Mouse (Mus musculus) cerebral cortex, adult 2 months (tissue): ENCODE results near the gene Dcbld2.

Experiments used
- WGBS: fragments of 180-500 bp; shearing (Covaris S2); methylation state at CpG from one replicate; pipeline ENCODE4 v1.1.7; 2018; 5-methylcytosine and 5-hydroxymethylcytosine counted together

The Dcbld2 gene

DNA sequence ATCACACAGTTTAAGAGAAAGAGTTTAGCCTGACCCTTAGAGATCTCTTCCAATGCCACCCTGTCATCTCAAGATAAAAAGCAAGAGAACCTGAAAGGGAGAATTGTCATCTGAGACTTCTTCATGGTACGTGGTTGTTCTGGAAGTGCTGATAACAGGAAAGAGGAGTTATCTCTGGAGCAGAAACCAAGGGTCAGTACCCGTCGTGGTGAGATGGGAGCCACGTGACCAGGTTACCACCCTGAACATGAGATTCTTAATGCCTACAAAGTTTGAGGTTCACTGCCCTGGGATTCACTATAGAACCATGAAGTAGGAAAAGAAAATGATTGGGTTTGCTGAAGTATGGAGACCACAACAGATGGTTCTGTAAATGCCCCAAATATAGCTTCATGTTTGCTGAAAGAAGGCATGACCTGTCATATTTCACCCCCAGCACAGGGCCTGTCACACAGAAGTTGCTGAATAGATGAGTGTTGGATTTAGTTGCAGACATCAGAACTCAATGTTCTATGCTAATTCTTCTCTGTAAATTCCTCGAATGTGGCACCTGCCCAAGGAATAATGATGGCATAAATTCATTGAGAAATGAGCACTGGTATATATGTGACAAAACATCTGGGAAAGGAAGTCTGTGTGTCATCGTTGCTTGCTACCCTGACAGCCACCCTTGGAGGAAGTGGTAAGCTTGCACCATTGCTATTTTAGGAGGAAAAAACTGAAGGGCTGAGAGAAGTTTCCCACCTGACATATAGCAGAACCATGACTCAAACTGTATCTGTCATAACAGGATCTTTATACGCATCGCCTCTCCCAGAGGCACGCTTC lies 89.9 kb downstream of the Dcbld2 start:
- 65% methylated on average over 9 of the region's 9 CpGs for WGBS

DNA sequence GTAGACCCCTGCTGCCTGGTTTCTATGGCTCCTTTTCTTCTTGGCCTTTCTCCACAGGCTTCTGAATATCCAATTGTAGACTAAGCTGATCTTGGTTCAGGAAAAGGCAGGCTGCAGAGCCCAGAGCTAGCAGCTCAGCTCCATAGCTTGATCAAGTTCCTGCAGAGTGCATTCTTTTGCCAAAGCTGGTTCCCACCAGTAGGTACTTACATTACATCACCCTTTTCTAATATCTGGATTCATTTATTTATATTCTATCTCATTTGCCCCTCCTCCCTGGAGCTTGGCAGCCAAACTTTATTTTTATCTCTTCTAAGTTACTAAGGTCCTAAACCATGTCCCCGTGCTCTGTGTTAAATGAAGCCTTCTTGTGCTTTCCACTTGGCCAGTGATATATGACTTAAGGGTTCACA lies 90.9 kb downstream of the Dcbld2 start:
- 61% methylated on average over 1 of the region's 1 CpGs for WGBS

DNA sequence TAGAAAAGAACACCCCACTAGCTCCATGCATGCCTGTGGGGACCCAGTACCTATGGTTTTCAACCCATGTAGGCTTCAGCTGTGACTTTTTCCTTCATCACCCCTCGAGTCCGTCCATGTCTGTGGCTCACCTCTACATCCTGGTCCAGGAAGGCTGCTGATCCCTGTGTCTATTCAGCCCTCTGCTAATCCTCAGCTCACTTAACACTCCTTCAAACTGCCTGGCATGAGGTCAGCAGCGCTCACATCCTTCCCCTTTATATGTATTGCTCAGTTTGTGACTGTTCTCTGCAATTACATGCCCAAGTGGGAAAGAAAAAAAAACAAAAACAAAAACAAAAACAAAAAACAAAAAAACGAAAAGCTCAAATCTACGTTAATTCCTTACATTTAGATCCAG lies 91.4 kb downstream of the Dcbld2 start:
- WGBS: 77% methylated on average over 5 of the region's 5 CpGs

DNA sequence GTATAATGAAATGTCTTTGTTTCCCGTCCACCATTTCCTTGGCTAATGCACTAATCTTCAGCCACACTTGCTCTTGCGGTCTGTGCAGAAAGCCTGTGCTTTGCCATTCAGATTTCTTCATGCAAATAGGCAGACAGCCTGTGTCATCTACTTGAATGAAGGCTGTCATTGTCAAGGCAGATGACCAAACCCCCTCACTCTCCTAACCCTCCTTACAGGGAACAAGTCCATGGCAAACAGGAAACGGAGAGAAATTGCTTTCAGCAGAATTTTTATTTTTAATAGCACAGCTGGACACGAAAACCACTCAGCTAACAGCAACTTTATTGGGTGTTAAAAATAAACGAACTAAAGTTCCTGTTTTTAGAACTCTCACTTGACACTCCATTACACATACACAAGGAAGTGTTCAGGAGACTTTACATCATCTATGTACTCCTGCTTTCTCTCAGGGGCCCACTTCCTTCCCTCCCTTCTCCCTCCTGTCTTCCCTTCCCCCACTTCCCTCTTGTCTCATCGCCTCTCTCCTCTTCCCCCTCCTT lies 93.6 kb downstream of the Dcbld2 start:
- 45% methylated on average over 6 of the region's 6 CpGs for WGBS

DNA sequence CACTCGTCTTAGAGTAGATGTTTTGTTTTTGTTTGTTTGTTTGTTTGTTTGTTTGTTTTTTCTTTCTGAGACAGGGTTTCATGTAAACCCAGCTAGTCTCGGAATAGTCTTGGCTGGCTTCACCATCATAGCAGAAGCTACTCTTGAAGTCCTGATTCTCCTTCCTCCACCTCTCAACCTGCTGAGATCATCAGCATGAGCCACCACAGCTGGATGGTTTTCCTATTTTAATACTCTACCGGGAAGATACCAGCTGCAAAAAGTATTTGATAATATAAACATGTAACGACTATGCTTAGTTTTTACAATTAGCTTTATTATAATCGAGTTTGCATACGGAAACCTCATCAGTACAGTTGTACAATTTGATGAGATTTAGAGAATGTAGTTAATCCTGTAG lies 94.3 kb downstream of the Dcbld2 start:
- 66% methylated on average over 6 of the region's 6 CpGs for WGBS

DNA sequence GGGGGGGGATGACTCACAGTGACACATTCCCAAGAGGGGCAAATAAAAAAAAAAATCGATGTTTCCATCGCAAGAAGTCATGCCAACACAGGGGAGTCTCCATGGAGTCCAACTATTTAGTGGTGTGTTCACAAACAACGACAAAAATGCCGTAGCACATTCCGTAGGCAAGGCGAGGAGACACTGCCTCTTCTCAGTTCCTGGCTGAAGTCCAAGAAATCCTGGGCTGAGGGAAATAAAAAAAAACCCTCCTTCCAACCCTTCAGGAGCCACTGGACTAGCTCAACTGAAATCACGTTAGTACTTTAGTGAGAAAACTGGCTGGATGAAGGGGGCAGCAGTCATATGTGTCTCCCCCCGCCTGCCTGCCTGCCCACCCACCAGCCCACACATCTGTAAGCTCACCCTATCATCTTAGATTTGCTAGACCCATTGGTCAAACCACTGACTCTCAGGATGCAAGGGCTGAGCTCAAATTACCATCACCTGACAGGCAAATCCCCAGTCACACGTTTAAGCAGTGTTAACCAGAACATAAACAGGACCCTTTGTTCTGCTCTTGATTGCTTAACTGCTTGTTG lies 104.0 kb downstream of the Dcbld2 start:
- WGBS: 36% methylated on average over 9 of the region's 9 CpGs

DNA sequence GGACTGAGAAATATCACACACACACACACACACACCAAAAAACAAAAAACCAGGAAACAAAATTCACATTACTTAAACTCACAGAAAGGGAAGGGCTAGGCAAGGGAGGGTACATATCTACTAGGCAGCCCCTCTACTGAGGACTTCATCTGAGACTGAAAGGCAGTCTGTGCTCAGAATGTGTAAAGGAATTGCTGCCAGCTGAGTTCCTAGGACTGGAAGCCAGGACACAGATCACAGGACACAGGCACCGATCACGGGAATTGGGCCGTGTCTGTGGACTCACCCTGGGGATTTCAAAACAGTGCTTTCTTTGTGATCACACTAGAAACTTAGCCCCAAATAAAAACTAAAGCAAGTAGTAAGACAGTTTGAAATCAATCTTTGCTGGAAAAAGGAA lies 104.6 kb downstream of the Dcbld2 start:
- WGBS: 64% methylated on average over 3 of the region's 3 CpGs

DNA sequence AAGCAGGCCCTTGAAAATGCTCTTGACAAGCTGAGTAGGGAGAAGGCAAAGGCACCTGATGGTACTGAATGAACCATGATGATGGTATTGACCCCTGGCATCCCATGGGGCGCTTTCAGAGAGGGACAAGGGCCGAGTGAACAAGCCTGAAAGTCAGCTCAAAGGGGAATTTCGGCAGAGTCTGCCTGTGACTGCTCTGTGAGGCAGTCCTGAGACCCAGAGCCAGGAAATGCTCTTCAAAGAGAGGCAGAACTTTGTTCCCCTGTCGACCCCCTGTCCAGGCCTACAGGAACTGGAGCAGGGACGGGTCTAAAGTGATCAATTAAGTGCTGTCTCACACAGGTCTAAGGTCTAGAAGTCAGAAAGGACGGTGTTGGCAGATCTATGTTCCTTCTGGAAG lies 105.5 kb downstream of the Dcbld2 start:
- WGBS: 59% methylated on average over 6 of the region's 6 CpGs

DNA sequence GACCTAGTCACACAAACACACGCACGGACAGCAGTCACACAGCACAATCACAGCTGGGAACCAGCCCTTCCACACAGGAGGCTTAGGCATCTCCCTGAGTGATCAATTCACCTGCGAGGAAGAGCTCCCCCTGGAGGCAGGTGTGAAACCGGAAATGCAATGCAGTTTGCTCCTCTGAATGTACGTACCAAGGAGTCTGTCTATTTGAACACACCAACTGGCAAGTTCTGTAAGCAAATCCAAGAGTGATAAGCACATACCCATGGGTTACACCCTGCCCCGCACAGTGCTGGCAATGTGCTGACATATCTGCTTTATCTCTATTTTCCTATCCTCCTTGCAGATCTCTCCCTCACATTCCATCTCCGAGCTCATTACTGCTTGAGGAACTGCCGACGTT lies 106.3 kb downstream of the Dcbld2 start:
- WGBS: 76% methylated on average over 9 of the region's 9 CpGs

DNA sequence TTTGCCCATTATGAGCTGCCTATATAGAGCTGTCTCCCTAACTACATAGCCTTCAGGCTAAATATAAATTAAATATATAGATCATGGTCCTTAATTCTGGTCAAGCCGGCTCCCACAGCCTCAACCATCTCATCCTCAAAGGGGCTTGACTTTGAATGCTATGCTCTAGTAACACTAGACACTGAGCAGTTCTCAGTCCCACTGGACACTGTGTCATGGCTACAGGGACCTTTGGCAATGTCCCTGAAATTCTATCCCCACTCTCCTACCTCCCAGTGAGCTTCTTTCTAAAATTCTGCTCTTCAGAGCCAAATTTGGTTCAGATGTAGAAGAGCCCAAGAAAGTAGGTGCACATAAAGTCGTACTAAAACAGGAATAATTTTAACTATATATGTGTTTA lies 107.9 kb downstream of the Dcbld2 start:
- 78% methylated on average over 2 of the region's 2 CpGs for WGBS

DNA sequence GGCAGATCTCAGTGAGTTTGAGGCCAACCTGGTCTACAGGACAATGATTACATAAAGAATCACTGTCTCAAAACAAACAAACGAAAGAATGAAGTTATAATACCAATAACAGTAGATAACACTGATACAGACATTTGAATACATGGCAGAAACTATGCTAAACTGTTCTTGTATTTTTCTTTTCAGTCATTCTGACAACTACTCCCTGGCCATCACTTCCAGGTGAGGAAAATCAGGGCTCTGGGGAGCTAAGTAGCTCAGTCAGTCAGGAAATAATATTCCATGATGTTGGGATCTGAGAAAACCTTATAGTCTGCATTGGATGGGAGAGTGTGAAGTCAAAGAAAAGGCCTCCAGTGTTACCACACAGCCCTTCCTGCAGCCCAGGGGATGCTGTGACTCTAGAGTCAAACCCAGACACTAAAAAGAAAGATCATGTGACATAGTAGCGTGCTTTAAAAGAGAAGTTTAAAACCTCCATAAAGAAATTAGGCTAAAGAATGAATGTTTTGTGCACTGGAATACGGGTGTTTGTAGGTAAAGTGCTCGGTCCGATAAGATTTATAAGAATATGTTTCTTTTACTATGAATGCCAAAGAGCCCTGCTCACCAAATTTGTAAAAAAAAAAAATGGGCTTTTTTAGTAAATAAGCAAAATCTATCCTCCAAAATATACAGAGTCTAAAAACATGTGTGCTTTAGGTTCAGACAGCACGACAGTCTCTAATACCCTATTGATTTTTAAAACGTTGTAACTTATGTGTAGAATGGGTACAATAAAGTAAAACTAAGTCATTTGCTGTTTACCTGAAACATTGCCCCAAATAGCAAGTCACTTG lies 108.9 kb downstream of the Dcbld2 start:
- 83% methylated on average over 7 of the region's 7 CpGs for WGBS
